Mouse (Mus musculus): Measurements from ENCODE around the gene Usp15. TPM values are rescaled to one million over a fixed set of nuclear protein-coding genes. Genes with fewer than 3 reads are reported as not detected.
"Not testable (repeated sequence)": the region's sequence is repeated elsewhere in the genome, so short reads cannot be mapped to it uniquely, and the experiment has no call there.

Usp15 gene
- 76.2 and 80.1 TPM in 2 replicates for polyA plus RNA-seq (2014; fragmentation: Nextera tagmentation; extraction: Ambion mirVana)

DNA sequence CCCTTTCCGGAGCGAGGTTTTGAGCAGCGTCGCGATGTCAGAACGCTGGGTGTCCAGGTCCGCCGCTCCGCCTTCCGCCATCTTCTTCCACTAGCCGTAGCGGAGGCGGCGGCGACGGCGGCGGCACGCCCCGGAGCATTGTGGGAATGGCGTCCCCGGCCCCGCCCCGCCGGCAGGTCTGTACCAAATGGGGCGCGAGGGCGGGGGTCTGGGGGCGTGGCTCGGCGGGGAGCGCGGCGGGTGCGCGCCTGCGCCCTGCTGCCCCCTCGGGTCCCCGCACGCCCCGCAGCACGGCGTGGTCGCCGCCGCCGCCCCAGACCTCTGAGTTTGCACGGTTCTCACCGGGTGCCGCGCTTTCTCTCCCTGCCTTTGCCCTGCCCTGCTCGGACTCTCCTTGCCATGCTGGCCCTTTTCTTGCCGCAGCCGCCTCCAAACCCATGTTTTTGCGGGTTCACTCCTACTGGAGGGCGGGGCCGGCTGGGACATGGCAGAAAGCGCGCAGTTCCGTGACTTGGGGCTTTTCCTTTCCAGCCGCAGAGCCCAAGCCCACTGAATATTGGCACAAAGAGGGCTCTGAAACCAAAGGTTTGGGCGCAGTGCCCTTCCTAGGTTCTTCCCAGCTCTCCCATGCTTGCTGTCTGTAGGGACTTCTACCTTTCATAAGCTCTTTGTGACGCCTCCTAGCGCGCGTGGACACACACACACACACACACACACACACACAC, at the start of gene Usp15:
Gene Usp15, minus strand, starts transcription at position 161 of the 725 bp plus-strand sequence.
- DNase-seq (ENCODE audit: low spot score) (peak; percentile 98), ATAC-seq (replicated peaks; ENCODE audit: low FRiP score) (peak; percentile 92)
- Histone ChIP-seq H3K9ac (ENCODE audit: low read length) (peak within 1 kb of the TSS; percentile 83), H3K4me2 (ENCODE audit: low read depth, low read length, severe bottlenecking) (peak within 1 kb of the TSS; percentile 60), H3K4me1 (replicated peaks; ENCODE audit: control insufficient read depth, insufficient read depth, low read length) (no peaks in the 10 kb centered on the region), H3K9me3 (ENCODE audit: control insufficient read depth, low read length) (no peaks in the 10 kb centered on the region), H3K27me3 (ENCODE audit: control insufficient read depth, insufficient read depth, low read length) (no peaks in the 10 kb centered on the region), H3K36me3 (ENCODE audit: control insufficient read depth, insufficient read depth, low read length) (no peaks in the 10 kb centered on the region), H3K27ac (ENCODE audit: low read depth, low read length) (peak within 1 kb of the TSS; percentile 74), H3K4me3 (ENCODE audit: low read depth, low read length) (peak within 1 kb of the TSS; percentile 91)
- under 1% methylated on average over 57 of the region's 66 CpGs for WGBS

- Histone ChIP-seq H3K9me3 (ENCODE audit: control insufficient read depth, low read length) (no peaks in the 10 kb centered on the region), H3K27me3 (ENCODE audit: control insufficient read depth, insufficient read depth, low read length) (no peaks in the 10 kb centered on the region), H3K4me3 (ENCODE audit: low read depth, low read length) (no peak overlapping the region), H3K4me2 (ENCODE audit: low read depth, low read length, severe bottlenecking) (no peak overlapping the region), H3K36me3 (ENCODE audit: control insufficient read depth, insufficient read depth, low read length) (no peaks in the 10 kb centered on the region), H3K9ac (ENCODE audit: low read length) (no peak overlapping the region), H3K27ac (ENCODE audit: low read depth, low read length) (no peak overlapping the region), H3K4me1 (replicated peaks; ENCODE audit: control insufficient read depth, insufficient read depth, low read length) (no peaks in the 10 kb centered on the region)
- ATAC-seq (replicated peaks; ENCODE audit: low FRiP score) = no peak
- WGBS = 89% methylated on average over 5 of the region's 5 CpGs
- no peak for DNase-seq (ENCODE audit: low spot score)
These were observed 32.6 kb upstream of the Usp15 start for GRCm38 (mm10) chr10:123229420-123229819.

GRCm38 (mm10) chr10:123222785-123223184, 26.0 kb upstream of the Usp15 start:
- no peak for DNase-seq (ENCODE audit: low spot score)
- 94% methylated on average over 5 of the region's 5 CpGs for WGBS
- Histone ChIP-seq H3K27me3 (ENCODE audit: control insufficient read depth, insufficient read depth, low read length) (no peaks in the 10 kb centered on the region), H3K36me3 (ENCODE audit: control insufficient read depth, insufficient read depth, low read length) (no peaks in the 10 kb centered on the region), H3K9me3 (ENCODE audit: control insufficient read depth, low read length) (no peaks in the 10 kb centered on the region), H3K27ac (ENCODE audit: low read depth, low read length) (no peak overlapping the region), H3K4me1 (replicated peaks; ENCODE audit: control insufficient read depth, insufficient read depth, low read length) (no peaks in the 10 kb centered on the region), H3K4me3 (ENCODE audit: low read depth, low read length) (no peak overlapping the region), H3K4me2 (ENCODE audit: low read depth, low read length, severe bottlenecking) (no peak overlapping the region), H3K9ac (ENCODE audit: low read length) (no peak overlapping the region)
- ATAC-seq (replicated peaks; ENCODE audit: low FRiP score) = no peak

DNA sequence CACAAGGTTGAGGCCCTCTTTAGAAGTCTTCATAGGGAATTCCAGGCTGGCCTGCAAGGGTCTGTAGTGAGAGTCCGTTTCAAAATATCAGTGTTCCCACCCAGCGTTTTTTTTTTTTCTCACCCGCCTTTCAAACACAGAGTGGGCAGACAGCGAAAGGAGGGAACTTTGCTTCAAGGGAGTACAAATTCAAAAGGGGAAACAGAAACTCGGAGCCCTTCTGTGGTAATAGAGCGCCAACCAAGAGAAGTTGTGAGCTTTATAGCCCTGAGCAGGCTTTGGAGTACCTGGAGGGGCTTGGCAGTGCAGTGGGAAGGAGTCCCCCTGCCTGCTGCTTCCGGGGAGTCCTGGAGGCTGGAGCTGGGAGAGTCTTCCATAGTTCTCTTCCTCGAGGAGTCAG, 12.7 kb upstream of the Usp15 start:
- Histone ChIP-seq H3K27me3 (ENCODE audit: control insufficient read depth, insufficient read depth, low read length) (no peaks in the 10 kb centered on the region), H3K4me2 (ENCODE audit: low read depth, low read length, severe bottlenecking) (no peak overlapping the region), H3K4me1 (replicated peaks; ENCODE audit: control insufficient read depth, insufficient read depth, low read length) (no peaks in the 10 kb centered on the region), H3K36me3 (ENCODE audit: control insufficient read depth, insufficient read depth, low read length) (no peaks in the 10 kb centered on the region), H3K27ac (ENCODE audit: low read depth, low read length) (no peak overlapping the region), H3K9ac (ENCODE audit: low read length) (no peak overlapping the region), H3K9me3 (ENCODE audit: control insufficient read depth, low read length) (no peaks in the 10 kb centered on the region), H3K4me3 (ENCODE audit: low read depth, low read length) (no peak overlapping the region)
- ATAC-seq (replicated peaks; ENCODE audit: low FRiP score) (no peak), DNase-seq (ENCODE audit: low spot score) (no peak)
- WGBS = 74% methylated on average over 8 of the region's 8 CpGs

DNA sequence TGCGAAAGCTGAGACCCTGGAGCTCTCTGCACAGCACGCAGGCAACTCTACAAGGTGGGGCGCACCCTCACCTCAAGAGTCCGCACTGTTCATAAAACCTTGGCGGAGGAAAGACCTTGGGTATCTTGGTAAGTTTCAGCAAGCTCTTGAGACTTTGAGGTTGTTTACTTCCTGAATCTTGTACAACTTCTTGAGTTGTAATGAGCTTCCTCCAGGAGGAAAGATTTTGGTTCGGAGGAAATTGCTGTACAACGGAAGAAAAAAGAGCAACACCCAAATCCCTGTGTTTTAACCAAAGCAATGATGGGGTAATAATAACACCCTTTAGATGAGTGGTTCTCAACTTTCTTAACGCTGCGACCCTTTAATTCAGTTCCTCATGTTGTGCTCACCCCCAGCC, 11.5 kb upstream of the Usp15 start:
- H3K4me2 ChIP-seq (ENCODE audit: low read depth, low read length, severe bottlenecking) = no peak overlapping the region
- no peaks in the 10 kb centered on the region for H3K9me3 ChIP-seq (ENCODE audit: control insufficient read depth, low read length)
- no peak overlapping the region for H3K9ac ChIP-seq (ENCODE audit: low read length)
- DNase-seq (ENCODE audit: low spot score) (no peak), ATAC-seq (replicated peaks; ENCODE audit: low FRiP score) (no peak)
- no peak overlapping the region for H3K4me3 ChIP-seq (ENCODE audit: low read depth, low read length)
- H3K27ac ChIP-seq (ENCODE audit: low read depth, low read length) = no peak overlapping the region
- no peaks in the 10 kb centered on the region for H3K36me3 ChIP-seq (ENCODE audit: control insufficient read depth, insufficient read depth, low read length)
- H3K4me1 ChIP-seq (replicated peaks; ENCODE audit: control insufficient read depth, insufficient read depth, low read length) = no peaks in the 10 kb centered on the region
- H3K27me3 ChIP-seq (ENCODE audit: control insufficient read depth, insufficient read depth, low read length) = no peaks in the 10 kb centered on the region
- 94% methylated on average over 9 of the region's 9 CpGs for WGBS

DNA sequence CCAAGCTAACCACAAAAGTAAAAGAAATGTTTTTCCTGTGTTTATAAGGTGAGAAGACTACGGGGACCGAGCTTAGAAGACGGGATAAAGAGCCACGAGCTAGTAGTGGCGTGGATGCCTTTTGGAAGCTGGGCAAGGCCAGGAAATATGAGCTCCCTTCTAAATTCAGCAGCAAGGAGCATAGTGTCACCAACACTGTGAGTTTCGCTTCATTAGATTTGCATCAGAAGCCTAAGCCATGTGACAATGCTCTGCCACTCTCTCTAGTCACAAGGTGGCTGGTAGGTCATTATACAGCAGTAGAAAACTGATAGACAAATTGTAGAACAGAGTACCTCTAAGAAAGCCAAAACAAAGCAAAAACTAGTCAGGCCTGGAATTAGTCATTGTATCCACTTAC, 9.3 kb upstream of the Usp15 start:
- Histone ChIP-seq H3K27me3 (ENCODE audit: control insufficient read depth, insufficient read depth, low read length) (no peaks in the 10 kb centered on the region), H3K4me3 (ENCODE audit: low read depth, low read length) (no peak overlapping the region), H3K4me1 (replicated peaks; ENCODE audit: control insufficient read depth, insufficient read depth, low read length) (no peaks in the 10 kb centered on the region), H3K36me3 (ENCODE audit: control insufficient read depth, insufficient read depth, low read length) (no peaks in the 10 kb centered on the region), H3K9ac (ENCODE audit: low read length) (no peak overlapping the region), H3K9me3 (ENCODE audit: control insufficient read depth, low read length) (no peaks in the 10 kb centered on the region), H3K27ac (ENCODE audit: low read depth, low read length) (no peak overlapping the region), H3K4me2 (ENCODE audit: low read depth, low read length, severe bottlenecking) (no peak overlapping the region)
- ATAC-seq (replicated peaks; ENCODE audit: low FRiP score) = no peak
- WGBS = 90% methylated on average over 6 of the region's 6 CpGs
- no peak for DNase-seq (ENCODE audit: low spot score)

- WGBS = 89% methylated on average over 3 of the region's 3 CpGs
- not testable (repeated sequence) for ATAC-seq (replicated peaks; ENCODE audit: low FRiP score); DNase-seq (ENCODE audit: low spot score); H3K27ac ChIP-seq (ENCODE audit: low read depth, low read length); H3K4me1 ChIP-seq (replicated peaks; ENCODE audit: control insufficient read depth, insufficient read depth, low read length); H3K9me3 ChIP-seq (ENCODE audit: control insufficient read depth, low read length); H3K4me2 ChIP-seq (ENCODE audit: low read depth, low read length, severe bottlenecking); H3K36me3 ChIP-seq (ENCODE audit: control insufficient read depth, insufficient read depth, low read length); H3K9ac ChIP-seq (ENCODE audit: low read length); H3K4me3 ChIP-seq (ENCODE audit: low read depth, low read length); H3K27me3 ChIP-seq (ENCODE audit: control insufficient read depth, insufficient read depth, low read length)
These were observed 8.6 kb upstream of the Usp15 start for GRCm38 (mm10) chr10:123205364-123205763.

DNA sequence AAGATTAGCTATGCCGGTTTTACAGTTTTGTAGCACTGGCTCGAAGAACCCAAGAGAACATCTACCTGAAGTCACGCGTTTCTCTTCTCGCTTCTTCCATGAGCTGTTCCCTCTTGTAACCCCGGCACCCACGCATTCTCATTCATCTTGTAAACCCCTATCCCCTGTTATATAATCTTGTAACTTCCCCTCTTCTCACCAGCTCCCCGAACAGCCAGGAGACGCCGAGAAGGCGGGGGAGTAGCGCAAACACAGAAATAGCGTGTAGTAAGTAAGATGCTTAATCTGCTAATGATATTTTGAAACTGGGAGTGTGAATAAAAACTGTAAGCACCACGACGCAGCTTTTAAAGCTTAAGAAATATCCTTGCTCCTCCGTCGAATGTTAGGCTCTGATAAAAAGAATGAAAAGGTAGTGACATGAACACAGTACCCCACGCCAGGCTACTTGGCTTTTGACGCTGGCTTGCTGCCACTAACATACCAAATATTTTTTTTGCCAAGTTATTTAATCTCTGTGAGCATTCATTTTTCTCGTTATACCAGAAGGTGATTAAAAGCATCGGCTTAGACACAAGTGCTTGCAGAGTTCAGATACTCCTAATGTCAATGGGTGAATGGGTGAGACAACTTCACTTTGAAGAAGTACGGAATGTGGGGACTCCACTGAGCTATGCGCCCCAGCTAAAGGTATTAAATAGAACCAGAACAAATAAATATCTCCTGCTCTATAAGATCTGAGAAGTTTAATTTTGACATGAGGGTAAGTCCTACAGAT, 5.4 kb upstream of the Usp15 start:
- no peaks in the 10 kb centered on the region for H3K36me3 ChIP-seq (ENCODE audit: control insufficient read depth, insufficient read depth, low read length)
- DNase-seq (ENCODE audit: low spot score) = no peak
- no peaks in the 10 kb centered on the region for H3K27me3 ChIP-seq (ENCODE audit: control insufficient read depth, insufficient read depth, low read length)
- H3K9me3 ChIP-seq (ENCODE audit: control insufficient read depth, low read length) = no peaks in the 10 kb centered on the region
- 90% methylated on average over 23 of the region's 23 CpGs for WGBS
- H3K27ac ChIP-seq (ENCODE audit: low read depth, low read length) = no peak overlapping the region
- H3K4me1 ChIP-seq (replicated peaks; ENCODE audit: control insufficient read depth, insufficient read depth, low read length) = no peaks in the 10 kb centered on the region
- H3K4me2 ChIP-seq (ENCODE audit: low read depth, low read length, severe bottlenecking) = no peak overlapping the region
- H3K4me3 ChIP-seq (ENCODE audit: low read depth, low read length) = no peak overlapping the region
- ATAC-seq (replicated peaks; ENCODE audit: low FRiP score) = no peak
- H3K9ac ChIP-seq (ENCODE audit: low read length) = no peak overlapping the region

Data from forebrain, embryonic 11.5 days (tissue).